Comparison of ENCODE assay signal across 22 mouse cellular contexts in the genomic region with DNA sequence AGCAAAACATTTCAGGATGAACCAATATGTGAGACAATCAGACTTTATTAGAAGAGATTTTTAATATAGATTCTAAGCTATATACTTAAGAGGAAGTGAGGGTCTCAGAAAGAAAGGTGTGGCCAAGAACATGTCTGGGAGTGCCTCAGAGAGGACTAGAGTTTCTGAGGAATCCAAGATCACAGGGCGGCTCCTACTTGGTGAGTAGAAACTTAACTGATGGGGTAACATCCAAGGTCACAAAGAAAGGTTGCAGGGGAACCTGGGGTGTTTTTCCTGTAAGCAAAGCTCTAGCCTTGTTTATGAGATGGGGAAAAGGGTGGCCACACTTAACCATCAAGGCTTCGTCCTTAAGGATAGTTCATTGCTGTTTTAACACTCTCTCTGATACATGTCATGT. TPM values are rescaled to one million over a fixed set of nuclear protein-coding genes. Genes with fewer than 3 reads are reported as not detected.
A peak's percentile ranks its signal among the peaks of the same experiment; 100 is the strongest.
DNase-seq lines count a peak whose midpoint lies in the region; TF ChIP-seq lines count a peak whose summit lies in the region.
"Had no signal": no experiment of that assay in that cellular context is flagged by ENCODE, and none has a peak within 500 bp of the region (broad histone marks: within the 10 kb centered on the region; RNA-seq: fewer than 3 reads in every experiment).

No protein-coding gene starts in this region.

- TF ChIP-seq RAD21 in MEL (IDR thresholded peaks at IDR 0.05; ENCODE audit: low read depth, low read length), result no peak

- no peak for TF ChIP-seq EP300 in MEL (IDR thresholded peaks at IDR 0.05; ENCODE audit: low read depth in 1 of 2, low read length in 2 of 2)

- H3K9ac ChIP-seq in MEL (ENCODE audit: control insufficient read depth, low read depth, low read length, poor library complexity, severe bottlenecking), result no peak overlapping the region
- H3K9ac ChIP-seq: embryonic facial prominence, embryonic 12.5 days; forebrain, embryonic 13.5 days; forebrain, embryonic 15.5 days; forebrain, postnatal 0 days had no signal

- TF ChIP-seq POLR2A in testis, adult 2 months (IDR thresholded peaks at IDR 0.05; ENCODE audit: control insufficient read depth, low read depth, low read length), result no peak
- TF ChIP-seq POLR2A in MEL (IDR thresholded peaks at IDR 0.05; ENCODE audit: control insufficient read depth in 1 of 2, insufficient read depth in 1 of 2, low read depth in 1 of 2, low read length in 2 of 2, poor library complexity in 1 of 2), result no peak

- no peaks in the 10 kb centered on the region for H3K36me3 ChIP-seq in testis, adult 2 months (ENCODE audit: control insufficient read depth, insufficient read depth, low read length)
- H3K36me3 ChIP-seq in MEL (ENCODE audit: control insufficient read depth in 1 of 2, insufficient read depth in 2 of 2, low read length in 2 of 2), result peaks cover 0 to 19% of the 10 kb centered on the region in 2 experiments; a peak in 2 of 4 replicates
- H3K36me3 ChIP-seq: embryonic facial prominence, embryonic 10.5 days; embryonic facial prominence, embryonic 12.5 days; forebrain, embryonic 15.5 days had no signal

- TF ChIP-seq CTCF in testis, adult 2 months (IDR thresholded peaks at IDR 0.05; ENCODE audit: control insufficient read depth, insufficient read depth, insufficient replicate concordance, low read depth, low read length), result no peak
- TF ChIP-seq CTCF in MEL (IDR thresholded peaks at IDR 0.05 in 2 of 3, conservative IDR thresholded peaks at IDR 0.05 in 1 of 3; ENCODE audit: control insufficient read depth in 1 of 3, insufficient read depth in 1 of 3, low read depth in 2 of 3, low read length in 3 of 3, poor library complexity in 1 of 3, severe bottlenecking in 1 of 3), result no peak

- DNase-seq in heart, adult 11 months, result peak; percentile 74
- no peak for DNase-seq in heart, postnatal 14 days
- no peak for DNase-seq in testis, postnatal 10 days (ENCODE audit: low spot score)
- DNase-seq in MEL (ENCODE audit: low read depth, low spot score), result peak; percentile 73
- DNase-seq in testis, postnatal 14 days (ENCODE audit: low spot score), result peak; percentile 36
- no peak for DNase-seq in urinary bladder, postnatal 36 days (ENCODE audit: low spot score in 2 of 2)
- no peak for DNase-seq in cerebellum, adult 11-12 months
- DNase-seq: adrenal gland, adult 8-10 months; adrenal gland, postnatal 14 days; adrenal gland, postnatal 36 days; cerebellum, adult 18-20 months; cerebellum, adult 8-10 months; cerebellum, adult 9-11 months; cerebellum, postnatal 14 days; forebrain, postnatal 0 days had no signal

- H3K27ac ChIP-seq in testis, adult 2 months (ENCODE audit: control insufficient read depth, insufficient read depth, low read depth, low read length), result peak overlapping the region; percentile 15; the same call in 1 of the 2 replicates
- H3K27ac ChIP-seq in MEL (ENCODE audit: control insufficient read depth, low read depth, low read length), result no peak overlapping the region
- H3K27ac ChIP-seq: embryonic facial prominence, embryonic 10.5 days; embryonic facial prominence, embryonic 12.5 days; forebrain, embryonic 13.5 days; forebrain, embryonic 15.5 days had no signal

- H3K4me1 ChIP-seq in testis, adult 2 months (ENCODE audit: control insufficient read depth, insufficient read depth, low read length), result no peaks in the 10 kb centered on the region; the same call in 1 of the 2 replicates
- peaks cover 0 to 15% of the 10 kb centered on the region in 2 experiments; a peak in 2 of 4 replicates for H3K4me1 ChIP-seq in MEL (ENCODE audit: control insufficient read depth in 1 of 2, insufficient read depth in 2 of 2, low read length in 2 of 2)

- H3K79me2 ChIP-seq in MEL (ENCODE audit: control insufficient read depth, insufficient read depth, low read length, poor library complexity), result peaks cover 20% of the 10 kb centered on the region

- intact Hi-C loops in heart, postnatal 14 days (cut with DNase I), result loop anchor here (5.0 kb wide), 1 partner anchor 73 kb away; a partner anchor contains a TSS

- H3K4me3 ChIP-seq in testis, adult 2 months (ENCODE audit: control insufficient read depth, low read depth, low read length), result no peak overlapping the region
- peak overlapping the region in 1 of 2 experiments; percentile 30; a peak in 3 of 4 replicates for H3K4me3 ChIP-seq in MEL (ENCODE audit: control insufficient read depth in 1 of 2, insufficient read depth in 1 of 2, low read depth in 2 of 2, low read length in 2 of 2)
- H3K4me3 ChIP-seq: embryonic facial prominence, embryonic 10.5 days; embryonic facial prominence, embryonic 12.5 days; forebrain, embryonic 13.5 days; forebrain, embryonic 15.5 days had no signal

- no peaks in the 10 kb centered on the region for H3K27me3 ChIP-seq in testis, adult 2 months (ENCODE audit: control insufficient read depth, insufficient read depth, low read length)
- H3K27me3 ChIP-seq in MEL (ENCODE audit: control insufficient read depth in 1 of 2, insufficient read depth in 2 of 2, low read length in 2 of 2), result no peaks in the 10 kb centered on the region
- H3K27me3 ChIP-seq: embryonic facial prominence, embryonic 12.5 days; forebrain, embryonic 13.5 days; forebrain, embryonic 15.5 days; Patski had no signal

- H3K9me3 ChIP-seq in MEL (replicated peaks; ENCODE audit: insufficient read depth, low read length), result no peaks in the 10 kb centered on the region
- H3K9me3 ChIP-seq: embryonic facial prominence, embryonic 10.5 days; embryonic facial prominence, embryonic 12.5 days; forebrain, embryonic 13.5 days; forebrain, embryonic 15.5 days; G1E had no signal

TF ChIP-seq in MEL, 35 proteins besides CTCF, POLR2A, EP300 and RAD21:
- TF ChIP-seq TBP (IDR thresholded peaks at IDR 0.05; ENCODE audit: low read depth, low read length) (peak; percentile 11; the same call in 1 of the 2 replicates), UBTF (IDR thresholded peaks at IDR 0.05; ENCODE audit: borderline replicate concordance, insufficient read depth, low read depth, low read length) (no peak), SIN3A (IDR thresholded peaks at IDR 0.05; ENCODE audit: low read length) (no peak; the same call in 1 of the 2 replicates), GATA1 (IDR thresholded peaks at IDR 0.05; ENCODE audit: low read depth, low read length) (peak; percentile 77)

RNA-seq across cellular contexts. Expression of a gene that starts 1.4 kb away (rescaled TPM):
- 100 to 1,000 TPM; 216 to 231 TPM for total RNA-seq in heart, postnatal 14 days (2021)
- 113 and 127 TPM in 2 replicates for polyA plus RNA-seq in testis, adult 2 months (2012; rRNA removed)
- 93.7 and 114 TPM in 2 replicates for total RNA-seq in MEL (2012; rRNA removed)
- 100 to 1,000 TPM in 1 of 2 experiments, not detected in 1; 212 TPM for polyA plus RNA-seq in MEL (2012; ENCODE audit: insufficient read depth in 1 of 2, insufficient read length in 2 of 2, low read depth in 1 of 2, low replicate concordance in 2 of 2, missing spikeins in 1 of 2)

Comparison
In these comparisons a context has a peak if more than half of its experiments do, and no peak if none do; other contexts are left out.
1. DNase-seq: peak in heart, adult 11 months (single experiment), MEL (single experiment) and testis, postnatal 14 days (single experiment); none in heart, postnatal 14 days (0 of 2), testis, postnatal 10 days (single experiment), urinary bladder, postnatal 36 days (0 of 2) and cerebellum, adult 11-12 months (single experiment).